Mouse (Mus musculus) testis, adult 2 months (tissue): ENCODE data around the gene Ccdc33. TPM values are rescaled to one million over a fixed set of nuclear protein-coding genes. Genes with fewer than 3 reads are reported as not detected.

Source experiments
- H3K27ac ChIP-seq: fragments of 200-500 bp; 2 replicates; pipeline ENCODE4 v1.5.1; 2012; ENCODE audit warnings: low read depth, low read length; ENCODE audit not compliant: control insufficient read depth, insufficient read depth
- H3K27me3 ChIP-seq: fragments of 200-500 bp; 2 replicates; pipeline ENCODE4 v1.6.1; 2012; ENCODE audit warnings: mild to moderate bottlenecking, low read length, moderate library complexity; ENCODE audit not compliant: control insufficient read depth, insufficient read depth
- H3K36me3 ChIP-seq: fragments of 200-500 bp; 2 replicates; pipeline ENCODE4 v1.6.1; 2012; ENCODE audit warnings: mild to moderate bottlenecking, low read length; ENCODE audit not compliant: control insufficient read depth, insufficient read depth
- H3K4me1 ChIP-seq: fragments of 200-500 bp; 2 replicates; pipeline ENCODE4 v1.6.1; 2012; ENCODE audit warnings: low read length; ENCODE audit not compliant: control insufficient read depth, insufficient read depth
- H3K4me3 ChIP-seq: fragments of 200-500 bp; 2 replicates; pipeline ENCODE4 v1.5.1; 2012; ENCODE audit warnings: low read depth, mild to moderate bottlenecking, low read length, moderate library complexity, mixed read lengths; ENCODE audit not compliant: control insufficient read depth
- CTCF ChIP-seq: fragments of 200-500 bp; IDR thresholded peaks from 2 replicates; pipeline ENCODE4 v1.5.1; 2012; ENCODE audit warnings: low read depth, mild to moderate bottlenecking, inconsistent platforms, low read length, moderate library complexity; ENCODE audit not compliant: control insufficient read depth, insufficient read depth, insufficient replicate concordance
- POLR2A ChIP-seq: fragments of 200-500 bp; IDR thresholded peaks from 2 replicates; pipeline ENCODE4 v1.6.1; 2012; ENCODE audit warnings: low read depth, mild to moderate bottlenecking, inconsistent platforms, low read length, moderate library complexity; ENCODE audit not compliant: control insufficient read depth
- polyA plus RNA-seq: library from polyadenylated mRNA; depleted of rRNA; stranded (reverse); fragments of >200 nt; gene quantifications from 2 replicates; pipeline ENCODE4 v1.2.3, GENCODE M21; 2012

Ccdc33 gene
- polyA plus RNA-seq, 1 experiment: 97.2 TPM

- no peak overlapping the region for H3K4me3 ChIP-seq
- TF ChIP-seq CTCF (no peak), POLR2A (no peak)
- no peaks in the 10 kb centered on the region for H3K36me3 ChIP-seq
- no peak overlapping the region for H3K27ac ChIP-seq
- H3K4me1 ChIP-seq: no peaks in the 10 kb centered on the region; the same call in 1 of the 2 replicates
- H3K27me3 ChIP-seq: no peaks in the 10 kb centered on the region
Measured at GRCm38 (mm10) chr9:58055666-58056065, 63.0 kb downstream of the Ccdc33 start.

- Histone ChIP-seq H3K27ac (no peak overlapping the region), H3K27me3 (no peaks in the 10 kb centered on the region)
- TF ChIP-seq POLR2A (no peak), CTCF (no peak)
Measured at GRCm38 (mm10) chr9:58054032-58054431, 64.6 kb downstream of the Ccdc33 start.

GRCm38 (mm10) chr9:58053544-58053943, 65.1 kb downstream of the Ccdc33 start:
- Histone ChIP-seq H3K27me3 (no peaks in the 10 kb centered on the region), H3K27ac (no peak overlapping the region), H3K4me1 (no peaks in the 10 kb centered on the region; the same call in 1 of the 2 replicates), H3K36me3 (no peaks in the 10 kb centered on the region), H3K4me3 (no peak overlapping the region)
- TF ChIP-seq CTCF (no peak), POLR2A (no peak)

More at GRCm38 (mm10) chr9:58054032-58054431, 64.6 kb downstream of the Ccdc33 start:
- Histone ChIP-seq H3K36me3 (no peaks in the 10 kb centered on the region), H3K4me3 (no peak overlapping the region), H3K4me1 (no peaks in the 10 kb centered on the region; the same call in 1 of the 2 replicates)

DNA sequence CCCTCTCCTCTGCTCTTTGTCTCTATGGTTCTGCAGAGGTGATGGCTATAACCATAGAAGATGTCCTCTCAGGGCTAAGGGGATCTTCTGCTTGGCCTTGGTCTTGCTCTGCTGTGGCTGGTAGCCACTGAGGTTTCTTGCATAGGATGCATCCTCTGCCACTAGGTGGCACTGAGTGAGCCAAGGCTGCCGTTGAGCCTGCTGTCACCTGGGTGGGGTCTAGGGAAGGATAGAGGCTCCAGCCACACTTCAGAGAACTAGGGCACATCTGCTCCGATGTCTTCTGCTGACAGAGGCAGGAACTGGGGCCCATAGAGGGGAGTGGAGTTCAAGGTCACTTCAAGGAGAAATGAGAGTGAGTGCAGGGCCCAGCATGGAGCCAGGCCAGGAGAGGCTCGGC, 65.5 kb downstream of the Ccdc33 start:
- H3K36me3 ChIP-seq: no peaks in the 10 kb centered on the region
- no peaks in the 10 kb centered on the region for H3K27me3 ChIP-seq
- H3K27ac ChIP-seq: no peak overlapping the region

GRCm38 (mm10) chr9:58051937-58052336, 66.7 kb downstream of the Ccdc33 start:
- Histone ChIP-seq H3K27ac (no peak overlapping the region), H3K4me1 (no peaks in the 10 kb centered on the region; the same call in 1 of the 2 replicates), H3K36me3 (no peaks in the 10 kb centered on the region), H3K4me3 (no peak overlapping the region), H3K27me3 (no peaks in the 10 kb centered on the region)
- no peak for TF ChIP-seq POLR2A

More for the DNA sequence above, 65.5 kb downstream of the Ccdc33 start:
- no peak overlapping the region for H3K4me3 ChIP-seq
- no peaks in the 10 kb centered on the region; the same call in 1 of the 2 replicates for H3K4me1 ChIP-seq
- TF ChIP-seq POLR2A (no peak), CTCF (peak; percentile 51; the same call in 1 of the 2 replicates)

DNA sequence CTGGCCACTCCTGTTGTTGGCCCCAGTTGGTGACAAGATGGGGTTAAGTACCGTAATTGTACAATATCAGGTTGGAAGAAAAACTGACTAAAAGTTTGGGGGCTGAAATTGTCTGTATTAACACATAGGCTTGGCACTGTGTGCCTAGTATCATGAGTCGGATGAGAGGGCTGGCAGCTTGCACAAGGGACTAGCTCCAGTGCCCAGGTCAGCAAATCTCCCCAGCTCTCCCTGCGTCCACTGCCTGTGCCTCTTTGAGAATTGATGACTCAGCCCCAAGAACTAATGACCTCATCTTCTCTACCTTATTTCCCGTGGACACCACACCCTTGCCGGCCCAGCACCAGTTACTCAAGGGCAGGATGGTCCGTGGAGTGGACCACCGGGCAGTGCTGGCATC, 68.8 kb downstream of the Ccdc33 start:
- TF ChIP-seq CTCF (no peak), POLR2A (no peak)
- Histone ChIP-seq H3K4me1 (no peaks in the 10 kb centered on the region; the same call in 1 of the 2 replicates), H3K27ac (no peak overlapping the region), H3K4me3 (no peak overlapping the region), H3K36me3 (no peaks in the 10 kb centered on the region), H3K27me3 (no peaks in the 10 kb centered on the region)

DNA sequence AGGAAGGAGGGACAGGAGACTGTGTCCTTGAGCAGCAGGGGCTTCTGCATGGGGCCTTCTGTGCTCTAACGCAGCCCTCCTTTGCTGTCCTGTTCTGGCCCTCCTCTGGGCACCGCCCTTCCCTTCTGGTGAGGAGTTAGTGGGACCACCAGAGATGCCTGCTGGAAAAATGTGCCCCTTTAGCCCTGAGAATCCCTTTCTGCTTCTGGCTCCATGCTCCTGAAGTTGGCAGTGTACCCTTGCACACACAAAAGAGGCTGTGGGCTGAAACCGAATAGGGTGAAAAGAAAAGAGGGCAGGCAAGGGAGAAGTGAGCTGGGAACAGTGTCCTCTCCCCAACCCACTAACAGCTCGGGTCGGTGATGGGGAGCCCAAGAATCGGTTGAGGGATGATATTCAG, 69.4 kb downstream of the Ccdc33 start:
- no peak overlapping the region for H3K4me3 ChIP-seq
- TF ChIP-seq CTCF (no peak), POLR2A (no peak)
- H3K27me3 ChIP-seq: no peaks in the 10 kb centered on the region
- H3K4me1 ChIP-seq: no peaks in the 10 kb centered on the region; the same call in 1 of the 2 replicates
- H3K27ac ChIP-seq: no peak overlapping the region
- H3K36me3 ChIP-seq: no peaks in the 10 kb centered on the region

- Histone ChIP-seq H3K4me3 (no peak overlapping the region), H3K4me1 (no peaks in the 10 kb centered on the region; the same call in 1 of the 2 replicates)
- TF ChIP-seq CTCF (no peak), POLR2A (no peak)
Measured at GRCm38 (mm10) chr9:58048621-58049020, 70.0 kb downstream of the Ccdc33 start.

More at GRCm38 (mm10) chr9:58048621-58049020, 70.0 kb downstream of the Ccdc33 start:
- Histone ChIP-seq H3K27ac (no peak overlapping the region), H3K36me3 (no peaks in the 10 kb centered on the region), H3K27me3 (no peaks in the 10 kb centered on the region)
